Mouse (Mus musculus): ENCODE measurements around the gene Ndfip2.

Gene Ndfip2

DNA sequence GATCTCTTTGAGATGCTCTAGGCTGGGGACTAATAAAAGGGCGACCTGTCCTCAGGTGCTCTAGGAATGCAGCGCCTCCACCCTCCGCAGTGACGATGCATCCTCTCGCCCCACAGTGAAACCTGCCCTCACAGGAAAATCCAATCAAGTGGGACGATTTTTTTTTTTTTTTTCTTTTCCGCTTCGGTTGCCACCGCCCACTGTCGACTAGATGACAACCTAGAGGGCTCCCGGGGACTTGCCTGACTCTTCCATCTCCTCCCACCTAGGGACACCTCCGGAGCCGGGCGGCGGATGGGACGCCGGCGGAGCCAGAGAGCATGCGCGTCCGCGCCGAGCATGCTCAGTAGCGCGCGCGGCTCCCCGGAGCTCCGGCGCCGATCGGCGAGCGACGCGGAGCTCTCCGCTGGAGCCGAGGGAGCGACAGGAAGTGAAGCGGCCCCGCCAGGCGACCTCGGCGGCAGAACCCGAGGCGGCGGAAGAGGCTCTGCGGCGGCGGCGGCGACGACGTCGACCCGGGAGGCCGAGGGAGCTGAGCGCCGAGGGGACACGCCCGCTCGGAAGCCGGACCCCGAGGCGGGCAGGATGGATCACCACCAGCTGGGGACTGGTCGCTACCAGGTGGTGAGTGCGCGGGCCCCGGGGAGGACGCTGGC lies at the start of gene Ndfip2:
Ndfip2 (plus strand) TSS at position 195 of the 656 bp plus-strand sequence.
- DNase-seq, result peak; percentile 86

GRCm38 (mm10) chr14:105219525-105220376 lies 38.6 kb upstream of the Ndfip2 start:
- peak; percentile 27 for DNase-seq

GRCm38 (mm10) chr14:105222240-105222639 lies 36.1 kb upstream of the Ndfip2 start:
- no peak for DNase-seq

DNA sequence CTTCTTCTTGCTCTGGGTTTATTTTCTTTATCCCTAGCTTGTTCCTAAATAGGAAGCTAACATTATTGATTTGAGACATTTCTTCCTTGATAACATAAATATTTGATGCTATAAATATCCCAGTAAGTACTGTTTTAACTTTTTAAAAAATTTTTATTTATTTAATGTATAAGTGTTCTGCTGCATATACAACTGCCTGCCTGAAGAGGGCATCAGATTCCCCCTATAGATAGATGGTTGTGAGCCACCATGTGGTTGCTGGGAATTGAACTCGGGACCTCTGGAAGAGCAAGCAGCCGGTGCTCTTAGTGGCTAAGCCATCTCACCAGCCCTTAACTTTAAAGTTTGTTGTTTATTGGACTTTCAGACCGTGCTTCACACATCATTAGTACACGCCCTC lies 32.6 kb upstream of the Ndfip2 start:
- no peak for DNase-seq

GRCm38 (mm10) chr14:105232421-105232820 lies 26.0 kb upstream of the Ndfip2 start:
- DNase-seq, result peak; percentile 67

- DNase-seq, result no peak
Measured at GRCm38 (mm10) chr14:105236596-105236995, 21.8 kb upstream of the Ndfip2 start.

- no peak for DNase-seq
Measured at GRCm38 (mm10) chr14:105237736-105238135, 20.6 kb upstream of the Ndfip2 start.

DNA sequence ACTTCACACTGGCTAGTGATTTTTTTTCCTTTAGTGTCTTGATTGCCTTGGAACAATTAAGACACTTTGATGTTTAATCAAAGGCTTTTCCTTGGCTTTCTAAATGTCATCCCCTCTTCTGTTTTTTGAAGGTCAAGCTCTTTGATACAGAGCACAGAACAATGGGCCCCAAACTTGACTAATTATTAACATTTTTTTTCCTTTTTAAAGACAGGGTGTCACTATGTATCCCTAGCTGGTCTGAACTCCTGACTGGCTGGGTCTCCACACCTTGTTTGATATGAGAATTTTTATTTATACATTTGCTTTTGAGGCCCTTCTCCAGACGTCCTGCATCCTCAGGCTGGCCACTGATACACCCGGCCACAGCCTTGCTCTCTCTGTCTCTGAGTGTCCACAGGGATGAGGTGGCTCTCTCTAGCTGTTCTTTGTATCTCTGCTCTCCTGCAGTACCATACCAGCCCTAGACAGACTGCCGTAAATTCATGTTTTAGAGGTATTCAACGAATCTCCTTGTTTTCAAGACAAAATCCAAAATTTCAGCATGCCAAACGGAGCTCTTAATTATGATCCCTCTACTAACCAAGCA lies 19.8 kb upstream of the Ndfip2 start:
- no peak for DNase-seq

DNA sequence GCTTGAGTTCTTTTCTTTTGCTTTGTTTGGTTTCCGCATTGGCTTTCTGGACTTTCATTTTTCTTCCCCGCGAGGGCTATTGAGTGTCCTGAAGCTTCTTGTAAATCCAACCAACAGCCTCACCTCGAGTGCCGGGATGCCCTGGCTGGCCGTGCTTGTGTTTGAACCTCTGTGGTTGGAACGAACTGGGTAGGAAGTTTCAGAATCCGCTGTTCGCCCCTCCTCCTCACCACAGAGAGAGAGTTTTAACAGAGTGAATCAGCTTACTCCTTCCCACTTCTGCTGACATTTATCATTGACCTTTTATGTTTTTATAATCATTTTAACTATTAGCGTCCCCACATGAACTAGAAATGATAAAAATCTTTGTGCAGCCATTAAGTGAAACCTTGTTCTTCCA lies 18.3 kb upstream of the Ndfip2 start:
- DNase-seq, result no peak

DNA sequence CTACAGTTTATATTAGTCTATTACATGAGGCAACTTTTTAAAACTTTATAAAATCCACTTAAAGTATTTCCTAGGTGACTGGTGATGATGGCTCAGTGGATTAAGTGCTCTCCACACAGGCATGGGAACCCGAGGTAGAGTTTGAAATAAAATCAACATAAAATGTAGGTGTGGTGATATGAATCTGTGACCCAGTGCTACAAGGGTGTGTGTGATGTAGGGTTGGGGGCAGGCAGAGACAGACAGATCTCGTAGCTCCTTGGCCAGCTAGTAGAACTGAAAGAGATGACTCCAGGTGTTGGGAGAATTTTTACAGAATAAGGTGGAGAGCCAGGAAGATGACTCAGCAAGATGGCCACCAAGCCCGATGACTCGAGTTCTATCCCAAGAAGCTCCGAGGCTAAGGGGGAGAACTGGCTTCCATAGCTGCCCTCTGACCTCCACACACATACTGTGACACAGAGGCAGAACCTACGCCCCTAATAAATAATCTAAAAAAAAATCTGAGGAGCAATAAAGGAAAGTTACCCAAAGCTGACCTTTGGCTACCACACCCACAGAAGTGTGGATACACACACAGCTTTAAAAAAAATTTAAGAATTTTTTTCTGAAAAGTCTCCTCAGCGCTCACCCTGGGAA lies 14.4 kb upstream of the Ndfip2 start:
- no peak for DNase-seq

- no peak for DNase-seq
Measured at GRCm38 (mm10) chr14:105251038-105251437, 7.3 kb upstream of the Ndfip2 start.

DNA sequence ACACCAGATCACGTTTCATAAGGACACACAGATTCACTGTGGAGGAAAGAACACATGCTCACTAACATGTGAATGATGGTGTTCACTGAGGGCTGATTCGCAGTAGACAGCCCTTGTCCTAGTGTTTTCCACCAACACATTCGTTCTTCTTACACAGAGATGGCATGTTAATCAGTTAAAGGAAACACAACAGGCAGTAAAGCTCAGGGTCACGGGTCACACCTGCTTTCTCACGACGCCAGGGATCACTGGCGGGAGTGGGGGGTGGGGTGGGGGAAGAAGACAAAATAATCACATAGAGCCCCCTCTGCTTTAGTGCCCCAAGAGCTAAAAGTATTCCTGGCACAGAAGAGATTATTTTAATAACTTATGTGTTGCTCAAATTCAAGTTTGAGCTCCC lies 5.1 kb upstream of the Ndfip2 start:
- no peak for DNase-seq

DNA sequence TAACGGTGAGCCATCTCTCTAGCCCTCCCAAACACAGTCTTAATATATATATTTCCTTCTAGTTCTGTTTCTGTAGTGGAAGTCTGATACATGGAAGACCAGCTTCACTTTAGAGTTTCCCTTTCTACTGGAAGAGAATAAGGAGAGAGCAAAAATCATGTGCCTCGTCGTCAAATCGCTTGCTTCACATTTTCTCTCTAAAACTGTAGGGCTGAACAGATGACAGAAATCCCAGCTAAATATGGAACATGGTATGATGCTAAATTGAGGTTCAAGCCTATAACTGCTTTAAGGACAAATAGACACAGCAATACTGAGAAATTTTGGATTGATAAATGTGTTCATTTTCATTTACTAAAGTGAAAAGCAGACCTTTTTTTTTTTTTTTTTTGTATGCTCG lies 4.0 kb upstream of the Ndfip2 start:
- no peak for DNase-seq

DNA sequence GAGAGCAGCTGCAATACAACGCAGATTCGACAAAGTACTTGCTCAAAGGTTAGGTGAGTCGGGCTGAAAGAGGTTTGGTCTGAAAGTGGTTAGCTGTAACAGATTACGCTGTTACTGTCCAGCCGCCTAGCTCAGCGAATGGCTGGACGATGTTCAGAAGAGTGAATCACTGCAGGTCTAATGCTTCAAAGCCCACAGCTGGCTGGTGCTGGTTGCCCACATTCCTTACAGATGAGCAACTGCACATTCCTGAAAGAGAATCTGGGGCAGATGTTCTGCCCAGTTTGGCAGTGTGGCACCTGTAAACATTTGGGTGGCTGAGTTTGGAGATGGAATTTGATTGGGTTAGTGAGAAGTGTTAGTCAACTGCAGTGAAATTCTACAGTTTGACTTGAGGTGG lies 2.8 kb upstream of the Ndfip2 start:
- peak; percentile 15 for DNase-seq

- DNase-seq, result peak; percentile 48
Measured at GRCm38 (mm10) chr14:105259035-105259880, 885 bp downstream of the Ndfip2 start.

DNA sequence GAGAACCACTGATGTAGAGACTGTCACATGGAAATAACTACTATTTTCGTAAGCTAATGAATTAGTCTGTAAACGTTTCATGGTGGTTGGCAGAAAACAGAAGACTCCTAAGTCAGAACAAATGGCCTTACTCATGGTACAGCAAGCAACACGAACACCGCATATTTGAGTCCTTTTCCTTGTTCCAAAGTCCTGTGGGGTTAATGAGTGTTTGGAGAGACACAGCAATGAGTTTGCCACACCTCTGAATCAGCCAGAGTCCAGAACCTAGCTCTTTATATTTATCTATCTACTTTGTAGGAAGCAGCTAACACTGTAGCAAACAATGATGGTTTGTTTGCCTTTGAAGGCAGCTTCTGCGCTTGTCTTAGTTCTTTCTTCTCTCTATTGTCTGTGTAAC lies 4.5 kb downstream of the Ndfip2 start:
- DNase-seq, result no peak

DNA sequence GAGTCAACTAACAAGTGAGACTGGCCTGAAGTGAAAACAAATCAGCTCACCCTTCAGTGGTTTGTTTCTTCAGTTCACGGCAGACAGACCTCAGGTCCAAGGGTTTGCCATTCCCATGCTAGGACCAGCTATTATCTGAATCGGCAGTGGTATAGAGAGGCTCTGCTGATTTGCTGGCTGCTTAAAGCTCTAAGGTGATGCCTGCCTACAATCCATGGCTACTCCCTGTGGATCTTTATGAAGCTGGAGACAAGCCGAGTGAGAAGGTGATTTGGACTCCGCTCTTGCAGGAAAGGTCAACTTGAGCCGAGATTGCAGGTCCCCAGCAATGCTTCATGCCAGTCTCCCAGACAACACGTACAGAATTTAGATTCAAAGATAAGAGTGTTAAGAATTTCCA lies 8.7 kb downstream of the Ndfip2 start:
- no peak for DNase-seq

DNA sequence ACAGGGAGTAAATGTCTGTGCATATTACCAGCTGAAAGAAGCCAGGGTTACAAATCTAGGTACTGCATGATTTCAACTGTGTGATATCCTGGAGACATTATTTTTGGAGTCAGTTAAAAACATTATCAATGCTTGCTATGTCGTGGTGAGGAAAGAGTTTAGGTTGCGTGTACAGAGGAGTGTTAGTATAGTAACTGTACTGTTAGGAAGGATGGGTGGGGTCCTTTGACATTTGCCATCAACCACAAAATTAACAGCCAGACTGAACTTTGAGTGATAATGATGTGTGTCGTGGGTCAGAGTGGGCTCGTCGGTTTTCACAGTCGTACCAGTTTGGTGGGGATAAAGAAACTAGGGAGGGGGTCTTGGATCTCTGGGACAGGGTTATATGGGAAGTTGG lies 13.7 kb downstream of the Ndfip2 start:
- no peak for DNase-seq

DNA sequence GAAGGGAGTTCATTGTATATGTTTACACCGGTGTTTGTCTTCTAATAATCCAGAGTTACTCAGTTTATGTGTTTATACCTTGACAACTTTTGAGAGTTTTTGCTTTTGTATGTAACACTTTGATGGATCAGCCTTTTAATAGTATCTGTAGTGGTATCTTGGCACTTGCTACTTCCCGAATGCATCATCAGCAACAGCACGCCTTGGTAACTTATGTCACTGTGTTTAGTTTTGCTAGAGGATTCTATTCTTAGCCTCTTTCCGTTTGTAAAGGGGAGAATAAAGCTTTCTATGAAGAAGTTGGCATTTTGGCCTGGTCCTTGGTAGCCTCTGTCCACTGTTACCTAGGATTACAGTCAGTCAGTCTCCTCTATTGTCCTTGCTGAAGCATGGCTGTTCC lies 14.2 kb downstream of the Ndfip2 start:
- DNase-seq, result no peak

- DNase-seq, result no peak
Measured at GRCm38 (mm10) chr14:105275196-105275595, 16.8 kb downstream of the Ndfip2 start.

GRCm38 (mm10) chr14:105277277-105277676 lies 18.9 kb downstream of the Ndfip2 start:
- no peak for DNase-seq

- no peak for DNase-seq
Measured at GRCm38 (mm10) chr14:105284062-105284461, 25.7 kb downstream of the Ndfip2 start.

DNA sequence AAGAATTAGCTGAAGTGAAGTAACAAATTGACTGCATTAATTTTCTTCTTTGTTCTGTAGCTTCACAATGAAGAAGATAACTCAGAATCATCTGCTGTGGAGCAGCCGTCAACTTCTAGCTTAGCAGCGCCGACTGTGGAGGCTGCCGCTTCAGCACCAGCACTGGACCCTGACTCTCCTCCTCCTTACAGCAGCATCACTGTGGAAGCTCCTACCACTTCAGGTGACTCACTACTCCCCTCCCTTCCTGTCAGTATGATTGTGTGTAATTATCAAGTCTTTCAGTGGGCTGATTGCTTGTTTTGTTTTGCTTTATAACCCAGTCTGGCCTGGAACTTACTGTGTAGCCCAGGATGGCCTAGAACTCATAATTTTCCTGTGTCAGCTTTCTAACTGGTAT lies 29.2 kb downstream of the Ndfip2 start:
- DNase-seq, result no peak

All from lung, postnatal 36 days (tissue).